Mouse (Mus musculus) gonadal fat pad, adult 2 months (tissue): ENCODE data around the gene Ormdl1. TPM values are rescaled to one million over a fixed set of nuclear protein-coding genes. Genes with fewer than 3 reads are reported as not detected.

ENCODE experiments used
- polyA plus RNA-seq: library from polyadenylated mRNA; depleted of rRNA; stranded (reverse); fragments of >200 nt; gene quantifications from 2 replicates; pipeline ENCODE4 v1.2.3, GENCODE M21; 2012; rRNA removed

Ormdl1 gene
- polyA plus RNA-seq, 1 experiment, result 11.6 TPM

Other genes with a start within 250 kb of the Ormdl1 start
- 0.12 TPM in 1 of 2 replicates, not detected in the other for gene Mstn, start 235.5 kb upstream of the Ormdl1 start, polyA plus RNA-seq
- gene 1700019A02Rik, start 109.5 kb upstream of the Ormdl1 start, polyA plus RNA-seq, result not detected in 2 replicates
- 1.0 and 1.1 TPM in 2 replicates for gene Pms1, start 77 bp upstream of the Ormdl1 start, polyA plus RNA-seq
- 8.8 and 16.7 TPM in 2 replicates for gene Gm28778, start within 50 bp of the Ormdl1 start, polyA plus RNA-seq
- 6.5 and 8.1 TPM in 2 replicates for gene Osgepl1, start 16.5 kb downstream of the Ormdl1 start, polyA plus RNA-seq
- gene Asdurf, start 55.5 kb downstream of the Ormdl1 start, polyA plus RNA-seq, result not detected in 2 replicates
- gene Gm28551, start 55.6 kb downstream of the Ormdl1 start, polyA plus RNA-seq, result not detected in 2 replicates
- gene Asnsd1, start 55.7 kb downstream of the Ormdl1 start, polyA plus RNA-seq, result 11.2 and 12.4 TPM in 2 replicates